Mouse (Mus musculus): ENCODE data around the gene Hcar2. TPM values are rescaled to one million over a fixed set of nuclear protein-coding genes. Genes with fewer than 3 reads are reported as not detected.

The Hcar2 gene
- total RNA-seq, 2 experiments from 2014 or later: 2.7 to 4.0 TPM

DNA sequence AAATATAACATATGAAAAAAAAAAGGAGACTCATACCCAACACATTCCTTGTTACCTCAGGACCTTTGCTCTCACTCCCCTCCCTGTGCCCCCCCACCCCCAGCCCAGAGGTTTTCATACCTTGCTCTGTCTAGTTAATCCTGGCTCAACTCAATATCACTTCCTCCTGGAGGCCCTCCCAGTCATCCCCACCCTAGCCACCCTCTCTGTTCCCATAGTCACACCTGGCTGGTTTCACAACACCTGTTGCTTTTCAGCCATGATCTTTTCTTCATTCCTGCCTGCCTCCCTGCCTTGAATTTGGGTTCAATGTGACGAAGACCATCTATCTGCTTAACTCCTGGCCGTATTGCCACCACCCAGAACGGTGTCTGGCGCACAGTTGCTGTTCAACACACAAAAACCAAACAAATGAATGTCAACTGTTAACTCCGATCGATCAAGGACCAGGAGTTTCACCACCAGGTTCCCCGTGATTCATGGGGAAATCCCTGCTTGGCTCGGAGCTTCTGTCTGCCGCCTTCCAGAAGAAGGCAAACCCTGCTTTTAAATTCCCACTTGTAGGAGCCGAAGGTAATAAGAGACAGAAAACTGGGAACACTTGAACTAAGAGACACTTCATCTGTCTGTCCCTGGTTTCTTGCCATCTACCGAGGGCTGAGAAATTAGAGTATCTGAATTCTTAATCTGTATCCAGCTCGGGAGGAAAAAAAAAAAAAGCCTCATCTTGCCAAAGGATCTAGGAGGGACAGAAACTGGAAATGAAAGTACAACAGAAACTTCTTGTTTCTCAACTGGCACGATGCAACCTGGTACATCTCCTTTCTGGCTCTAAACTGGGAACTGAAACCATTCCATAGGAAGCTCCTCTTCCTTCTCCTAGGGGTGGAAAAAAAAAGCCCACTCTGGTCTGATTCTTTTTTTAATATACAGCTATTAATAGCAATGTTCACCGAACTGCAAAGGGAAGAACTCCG lies 2.6 kb downstream of the Hcar2 start:
- peak; percentile 47 for ATAC-seq (replicated peaks; ENCODE audit: poor library complexity)

DNA sequence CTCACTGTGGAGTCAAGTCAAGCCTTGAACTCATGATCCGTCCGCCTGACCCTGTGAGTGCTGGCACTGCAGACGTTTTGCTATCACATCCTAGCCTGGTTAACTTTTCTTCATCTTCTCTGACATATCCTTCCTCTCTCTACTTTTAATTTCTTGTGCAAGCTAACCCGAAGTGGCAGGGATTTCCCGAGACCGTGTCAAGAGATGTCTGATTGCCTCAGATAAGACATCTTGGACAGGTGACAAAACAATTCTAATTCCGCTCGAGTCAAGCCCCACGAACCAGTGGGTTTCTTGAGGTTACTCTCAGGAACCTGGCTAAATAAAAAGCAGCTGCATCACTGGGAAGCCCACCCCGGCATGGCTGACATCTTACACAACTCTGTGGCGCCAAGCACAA lies 6.5 kb downstream of the Hcar2 start:
- peak; percentile 51 for ATAC-seq (replicated peaks; ENCODE audit: poor library complexity)

GRCm38 (mm10) chr5:123854511-123854910 lies 10.8 kb downstream of the Hcar2 start:
- no peak for ATAC-seq (replicated peaks; ENCODE audit: poor library complexity)

GRCm38 (mm10) chr5:123853877-123854504 lies 11.3 kb downstream of the Hcar2 start:
- ATAC-seq (replicated peaks; ENCODE audit: poor library complexity): no peak

DNA sequence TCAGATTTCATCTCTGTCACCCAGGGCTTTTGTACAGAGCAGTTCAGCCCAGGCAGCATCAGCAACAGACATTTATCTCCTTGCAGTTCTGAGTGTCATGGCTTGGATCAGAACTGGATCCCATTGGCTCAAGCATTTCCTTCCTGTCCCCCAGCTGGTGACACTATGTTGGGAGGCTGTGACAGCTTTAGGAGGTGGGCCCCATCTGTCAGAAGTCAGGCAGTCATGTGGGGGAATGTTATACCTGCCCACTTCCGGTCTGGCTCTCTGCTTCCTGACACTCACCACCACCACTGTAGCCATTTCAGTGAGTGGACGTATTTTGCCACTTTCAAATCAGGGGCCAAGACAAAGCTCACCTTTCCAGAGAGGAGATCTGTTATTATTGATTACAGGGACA lies 13.9 kb downstream of the Hcar2 start:
- peak; percentile 37 for ATAC-seq (replicated peaks; ENCODE audit: poor library complexity)

DNA sequence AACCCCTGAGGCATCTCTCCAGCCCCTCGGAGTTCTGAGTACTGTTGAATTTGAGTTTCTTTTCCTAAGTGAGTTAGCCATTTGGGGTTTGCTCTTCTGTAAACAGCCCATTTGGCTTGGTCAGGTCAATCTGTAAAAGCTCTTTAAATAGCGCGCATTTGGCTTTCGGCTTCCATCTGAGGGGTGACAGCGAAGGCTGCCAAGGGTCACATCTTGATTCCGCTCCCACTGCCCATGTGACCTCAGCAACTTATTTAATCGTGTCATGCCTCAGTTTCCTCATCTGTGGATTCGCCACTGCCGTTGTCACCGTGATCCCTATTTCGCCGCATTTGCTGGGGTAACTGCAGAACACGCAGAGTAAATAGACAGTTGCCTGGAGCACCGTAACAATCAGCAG lies 21.0 kb downstream of the Hcar2 start:
- ATAC-seq (replicated peaks; ENCODE audit: poor library complexity): no peak

- ATAC-seq (replicated peaks; ENCODE audit: poor library complexity): no peak
Measured at GRCm38 (mm10) chr5:123843816-123844215, 21.5 kb downstream of the Hcar2 start.

GRCm38 (mm10) chr5:123842935-123843282 lies 22.4 kb downstream of the Hcar2 start:
- ATAC-seq (replicated peaks; ENCODE audit: poor library complexity): 0 out of 2 replicates have a peak, but pooled peaks have one; percentile 26

GRCm38 (mm10) chr5:123842221-123842934 lies 22.9 kb downstream of the Hcar2 start:
- no peak for ATAC-seq (replicated peaks; ENCODE audit: poor library complexity)

DNA sequence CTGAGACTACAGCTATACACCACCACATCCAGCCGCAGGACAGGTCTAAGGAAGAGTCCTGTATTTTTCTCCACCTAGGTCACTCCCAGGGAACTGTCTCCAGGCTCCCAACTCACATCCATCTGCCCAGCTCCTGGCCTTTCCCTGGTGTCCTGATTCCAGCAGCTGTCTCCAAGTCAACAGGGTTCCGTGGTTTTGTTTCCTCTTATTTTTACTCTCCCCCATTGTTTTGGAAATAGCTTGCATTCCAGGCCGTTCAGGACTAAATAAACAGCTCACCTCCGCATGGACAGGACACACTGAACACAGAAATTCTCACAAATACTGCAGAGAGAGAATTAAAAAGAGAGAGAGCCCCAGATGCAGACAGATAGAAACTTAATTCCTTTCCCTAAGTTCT lies 27.9 kb downstream of the Hcar2 start:
- no peak for ATAC-seq (replicated peaks; ENCODE audit: poor library complexity)

DNA sequence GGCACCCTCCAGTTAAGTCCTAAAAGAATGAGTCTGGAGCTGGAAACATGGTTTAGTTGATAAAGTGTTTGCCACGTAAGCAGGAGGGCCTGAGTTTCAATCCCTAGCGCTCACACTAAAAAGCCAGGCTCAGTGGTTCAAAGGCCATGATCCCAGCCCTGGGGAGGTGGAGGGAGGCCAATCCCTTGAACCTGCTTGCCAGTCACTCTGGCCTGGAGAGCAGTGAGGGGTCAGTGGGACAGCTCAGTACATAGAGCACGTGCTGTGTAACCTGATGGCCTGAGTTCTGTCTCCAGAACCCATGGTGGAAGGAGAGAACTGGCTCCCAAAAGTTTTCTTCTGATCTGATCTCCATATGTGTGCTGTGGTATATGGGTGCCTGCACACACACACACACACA lies 30.5 kb downstream of the Hcar2 start:
- no peak for ATAC-seq (replicated peaks; ENCODE audit: poor library complexity)

GRCm38 (mm10) chr5:123832309-123832708 lies 33.0 kb downstream of the Hcar2 start:
- peak; percentile 94 for ATAC-seq (replicated peaks; ENCODE audit: poor library complexity)

GRCm38 (mm10) chr5:123827659-123828091 lies 37.6 kb downstream of the Hcar2 start:
- no peak for ATAC-seq (replicated peaks; ENCODE audit: poor library complexity)

GRCm38 (mm10) chr5:123822706-123823105 lies 42.6 kb downstream of the Hcar2 start:
- ATAC-seq (replicated peaks; ENCODE audit: poor library complexity): no peak

GRCm38 (mm10) chr5:123821264-123821571 lies 44.1 kb downstream of the Hcar2 start:
- no peak for ATAC-seq (replicated peaks; ENCODE audit: poor library complexity)

GRCm38 (mm10) chr5:123820501-123821263 lies 44.6 kb downstream of the Hcar2 start:
- ATAC-seq (replicated peaks; ENCODE audit: poor library complexity): peak; percentile 68

DNA sequence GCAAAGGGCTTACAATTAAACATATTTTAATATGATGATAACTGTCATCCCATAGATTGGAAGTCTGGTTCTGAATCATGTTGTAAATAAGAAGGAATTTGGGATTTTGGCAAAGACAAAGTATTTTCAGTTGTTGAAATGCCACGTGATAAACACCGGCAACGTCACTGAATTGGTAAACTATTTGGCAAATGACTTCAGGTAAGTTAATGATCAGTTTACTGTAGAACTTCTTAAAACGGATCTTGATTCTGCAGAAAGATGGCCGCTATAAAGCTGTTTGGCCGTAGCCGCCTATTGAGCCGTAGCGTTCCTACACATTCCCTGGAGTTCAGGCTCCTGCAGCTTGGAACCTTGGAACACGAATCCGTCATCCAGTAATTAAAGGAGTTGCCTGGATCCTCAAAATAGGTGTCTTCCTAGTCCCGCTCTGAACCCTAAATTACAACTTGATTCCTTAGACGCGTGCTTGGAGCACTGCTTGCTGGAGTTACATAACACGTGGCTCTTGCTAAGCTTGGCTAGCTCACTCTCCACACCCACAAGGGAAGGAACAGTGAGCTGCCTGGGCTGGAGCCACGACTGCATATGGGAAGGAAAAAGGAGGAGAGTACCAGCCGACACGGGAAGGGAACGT lies 46.2 kb downstream of the Hcar2 start:
- no peak for ATAC-seq (replicated peaks; ENCODE audit: poor library complexity)

- ATAC-seq (replicated peaks; ENCODE audit: poor library complexity): peak; percentile 57
Measured at GRCm38 (mm10) chr5:123816891-123817290, 48.4 kb downstream of the Hcar2 start.
